Mouse (Mus musculus): ENCODE data around the gene Clasp1. TPM values are rescaled to one million over a fixed set of nuclear protein-coding genes. Genes with fewer than 3 reads are reported as not detected.
A peak's percentile ranks its signal among the peaks of the same experiment; 100 is the strongest.
"Not testable (repeated sequence)": the region's sequence is repeated elsewhere in the genome, so short reads cannot be mapped to it uniquely, and the experiment has no call there.

Gene Clasp1
- total RNA-seq, 2 experiments from 2014 or later: 340 to 344 TPM

DNA sequence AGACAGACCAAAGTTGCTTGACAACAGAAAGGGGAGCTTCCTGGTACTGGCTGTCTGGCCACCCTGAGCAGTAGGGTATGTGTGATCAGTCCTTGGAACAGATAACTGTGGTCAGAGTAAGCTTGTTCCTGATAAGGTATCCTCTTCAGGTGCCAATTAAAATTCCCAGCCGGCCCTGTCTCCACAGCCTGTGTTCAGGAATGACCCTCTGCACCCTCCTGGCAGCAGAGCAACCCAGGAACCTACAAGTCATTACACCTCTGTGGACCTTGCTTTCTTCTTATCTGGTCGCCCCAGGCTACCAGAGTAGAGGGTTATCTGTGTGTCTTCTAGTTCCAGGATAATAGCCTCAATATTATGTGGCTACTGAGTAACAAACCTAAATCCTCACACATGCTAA lies 206.5 kb downstream of the Clasp1 start:
- DNase-seq: no peak

- no peak for DNase-seq
These were observed 208.8 kb downstream of the Clasp1 start for GRCm38 (mm10) chr1:118597475-118598213.

DNA sequence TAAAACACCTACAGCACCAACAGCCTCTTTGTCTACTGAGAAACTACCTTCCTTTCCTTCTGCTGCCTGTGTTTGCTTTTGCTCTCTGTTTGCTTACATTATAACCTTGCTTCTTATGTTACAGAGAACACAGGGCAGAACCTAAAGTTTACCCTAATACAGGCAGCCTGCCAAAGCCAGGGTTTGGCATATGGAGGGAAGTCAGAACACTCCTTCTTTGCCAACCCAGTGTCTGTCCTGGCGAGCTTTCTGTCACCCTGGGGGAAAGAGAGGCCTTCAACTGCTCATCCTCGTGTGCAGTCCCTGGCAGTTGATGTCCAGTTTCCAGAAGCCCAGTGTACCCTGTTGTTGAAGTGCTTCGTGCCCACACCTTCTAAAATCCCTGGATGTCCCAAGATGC lies 209.5 kb downstream of the Clasp1 start:
- no peak for DNase-seq

- no peak for DNase-seq
These were observed 224.8 kb downstream of the Clasp1 start for GRCm38 (mm10) chr1:118613631-118614183.

DNA sequence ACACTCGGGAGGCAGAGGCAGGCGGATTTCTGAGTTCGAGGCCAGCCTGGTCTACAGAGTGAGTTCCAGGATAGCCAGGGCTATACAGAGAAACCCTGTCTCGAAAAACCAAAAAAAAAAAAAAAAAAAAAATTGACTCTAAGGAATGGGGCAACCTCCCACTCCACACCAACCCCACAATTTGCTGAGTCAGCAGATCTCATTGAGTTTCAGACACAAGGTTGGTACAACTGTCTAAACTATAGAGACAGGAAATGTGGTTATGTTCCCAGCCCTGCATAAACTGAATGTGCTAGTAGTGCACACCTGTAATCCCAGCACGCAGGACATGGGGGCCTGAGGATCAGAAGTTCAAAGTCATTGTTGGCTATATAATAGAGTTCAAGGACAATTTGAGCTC lies 232.2 kb downstream of the Clasp1 start:
- DNase-seq: not testable (repeated sequence)

DNA sequence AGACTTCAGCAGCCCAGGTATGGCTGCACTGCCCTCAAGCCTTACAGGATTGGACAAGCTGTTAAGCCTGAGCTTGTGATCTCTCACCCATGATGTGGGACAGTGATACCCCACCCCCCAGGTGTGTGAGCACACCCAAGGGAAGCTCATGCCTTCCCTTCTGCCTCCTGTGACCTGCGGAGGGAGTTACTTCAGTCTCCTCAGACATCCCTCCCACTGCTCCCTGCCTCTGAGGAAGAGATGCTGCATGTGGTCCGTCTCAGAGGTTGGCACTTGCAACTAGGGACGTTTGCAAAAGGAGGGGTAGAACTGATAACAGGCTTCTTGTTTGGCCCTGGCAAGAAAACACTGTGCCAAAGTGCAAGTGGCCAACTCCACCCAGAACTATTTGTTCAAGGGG lies 234.0 kb downstream of the Clasp1 start:
- no peak for DNase-seq

DNA sequence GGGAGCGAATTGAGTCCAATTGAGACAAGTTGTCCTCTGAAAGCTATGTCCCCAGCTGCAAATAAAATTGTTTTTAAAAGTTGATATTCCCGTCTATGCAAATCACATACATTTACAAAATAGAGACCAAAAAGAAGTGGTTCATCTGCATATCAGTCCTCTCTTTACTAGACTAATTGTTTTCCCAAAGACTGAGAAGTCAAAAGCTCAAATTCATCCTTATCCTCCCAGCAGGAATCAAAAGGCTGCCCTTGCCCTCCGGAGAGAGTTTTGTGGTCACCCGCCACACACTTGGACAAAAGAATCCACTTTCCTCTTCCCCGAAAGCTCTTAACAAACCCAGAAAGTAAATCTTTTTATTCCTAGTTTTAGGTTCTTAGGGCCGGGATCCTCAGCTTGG lies 236.6 kb downstream of the Clasp1 start:
- DNase-seq: no peak

DNA sequence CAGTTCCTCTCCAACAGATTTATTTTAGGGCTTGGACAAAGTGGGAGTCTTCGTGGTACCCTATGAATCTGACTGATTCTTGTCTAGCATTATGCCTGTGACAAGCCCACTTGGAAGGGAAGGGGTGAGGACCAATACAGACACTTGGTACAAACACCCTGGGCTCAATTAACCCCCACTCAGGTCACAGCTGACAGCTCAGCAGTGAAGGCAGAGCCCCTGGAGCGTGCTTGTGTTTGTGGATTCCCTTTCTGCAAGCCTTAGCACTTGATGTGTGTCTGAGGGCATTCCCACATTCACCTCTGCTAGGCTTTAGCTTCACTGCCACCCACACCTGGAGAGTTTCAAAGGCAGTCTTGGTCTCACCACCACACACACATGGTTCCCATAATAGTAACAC lies 237.1 kb downstream of the Clasp1 start:
- no peak for DNase-seq

- DNase-seq: no peak
These were observed 237.6 kb downstream of the Clasp1 start for GRCm38 (mm10) chr1:118626452-118626851.

GRCm38 (mm10) chr1:118627781-118628464 lies 239.1 kb downstream of the Clasp1 start, which contains the start of gene Tfcp2l1:
Gene Tfcp2l1 (plus strand): TSS chr1:118627945.
- DNase-seq: peak; percentile 88

DNA sequence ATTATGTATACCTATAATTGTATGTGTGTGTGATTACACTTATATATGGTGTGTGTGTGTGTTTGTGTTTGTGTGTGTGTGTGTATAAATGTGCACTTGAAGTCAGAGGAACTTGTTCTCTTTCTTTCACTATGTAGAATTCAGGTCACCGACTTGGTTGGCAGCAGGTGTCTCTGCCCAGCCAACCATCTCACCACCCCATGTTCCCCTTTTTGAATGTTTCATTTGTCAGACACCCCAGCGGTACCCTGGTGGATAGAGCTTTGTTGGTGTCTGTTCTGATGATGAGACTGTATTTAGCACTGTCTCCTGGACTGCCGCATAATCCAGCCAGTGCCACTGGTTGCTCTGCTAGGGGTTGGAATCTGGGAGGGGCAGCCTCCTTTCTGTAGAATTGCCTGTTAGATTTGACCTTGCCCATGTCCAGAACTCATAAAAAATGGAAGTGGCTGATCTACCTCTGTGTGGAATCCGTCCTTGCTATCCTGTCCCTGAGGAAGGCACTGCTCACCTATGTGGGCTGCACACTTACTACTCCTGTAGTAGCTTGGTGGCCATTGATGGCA lies 244.6 kb downstream of the Clasp1 start:
- no peak for DNase-seq

DNA sequence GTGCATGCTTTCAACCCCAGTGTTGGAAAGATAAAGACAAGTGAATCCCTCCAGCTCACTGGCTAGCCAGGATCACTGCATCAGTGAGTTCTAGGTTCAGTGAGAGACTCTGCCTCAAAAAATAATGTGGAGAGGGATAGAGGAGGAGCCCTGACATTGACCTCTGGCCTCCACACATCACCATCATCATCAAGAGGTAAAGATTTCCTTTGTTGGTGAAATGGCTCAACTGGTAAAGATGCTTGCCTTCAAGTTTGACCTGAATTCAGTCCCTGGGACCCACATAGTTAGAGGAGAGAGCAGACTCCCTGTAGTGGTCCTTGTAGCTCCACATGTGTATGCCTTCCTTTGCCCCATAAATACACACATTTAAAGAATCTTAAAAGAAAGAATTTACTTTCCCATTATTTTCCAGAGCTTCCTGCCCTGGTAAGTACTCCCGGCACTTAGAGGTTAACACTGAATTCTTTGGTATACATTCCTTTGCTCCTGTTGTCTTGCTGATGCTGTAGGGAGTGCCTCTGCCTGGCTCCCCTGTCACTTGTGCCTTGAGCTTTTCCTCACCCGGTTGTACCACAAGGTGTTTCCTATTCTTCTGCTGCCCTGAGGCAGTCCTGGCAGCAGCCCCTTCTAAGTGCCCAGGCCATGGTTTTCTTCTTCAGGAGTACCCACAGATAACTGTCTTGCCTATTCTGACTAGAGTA lies 253.6 kb downstream of the Clasp1 start:
- DNase-seq: no peak

- no peak for DNase-seq
These were observed 254.5 kb downstream of the Clasp1 start for GRCm38 (mm10) chr1:118643138-118643979.

DNA sequence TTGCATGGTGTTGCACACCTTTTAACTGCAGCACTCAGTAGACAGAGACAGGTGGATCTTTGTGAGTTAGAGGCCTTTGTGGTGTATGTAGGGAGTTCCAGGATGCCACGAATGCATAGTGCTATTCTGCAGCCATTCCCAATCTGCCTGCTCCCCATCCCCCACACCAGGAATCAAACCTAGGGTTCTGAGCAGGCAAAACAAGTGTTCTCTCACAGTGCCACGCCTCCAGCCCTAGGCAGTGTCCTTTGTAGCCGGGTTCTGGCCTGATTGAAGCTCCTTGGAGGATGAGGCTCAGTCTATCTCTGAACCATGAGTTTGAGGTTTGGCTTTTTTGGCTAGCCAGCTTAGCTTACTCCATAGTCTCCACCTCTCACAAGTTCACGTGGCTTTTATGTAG lies 256.8 kb downstream of the Clasp1 start:
- DNase-seq: no peak

DNA sequence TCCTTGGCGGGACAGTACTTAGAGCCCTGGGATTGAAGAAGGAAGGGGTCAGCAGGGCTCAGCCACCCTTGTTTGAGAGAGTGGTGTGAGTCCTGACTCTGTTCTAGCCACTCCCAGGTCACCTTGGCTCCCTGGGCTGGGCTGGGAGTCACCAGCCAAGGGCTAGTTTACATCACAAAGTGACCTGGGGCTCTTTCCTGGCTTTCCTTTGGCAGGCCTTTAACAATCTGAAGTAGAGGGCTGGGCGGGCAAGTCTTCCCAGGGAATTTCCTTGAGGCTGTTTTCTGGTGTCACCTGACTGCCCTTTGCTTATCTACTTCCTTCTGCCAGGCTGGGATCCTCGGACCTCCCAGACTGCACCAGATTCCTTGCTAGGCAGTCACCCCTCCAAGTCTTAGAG lies 259.2 kb downstream of the Clasp1 start:
- no peak for DNase-seq

- no peak for DNase-seq
These were observed 261.3 kb downstream of the Clasp1 start for GRCm38 (mm10) chr1:118649933-118650770.

- DNase-seq: no peak
These were observed 261.9 kb downstream of the Clasp1 start for GRCm38 (mm10) chr1:118650771-118651080.

- DNase-seq: no peak
These were observed 269.9 kb downstream of the Clasp1 start for GRCm38 (mm10) chr1:118658716-118659115.

DNA sequence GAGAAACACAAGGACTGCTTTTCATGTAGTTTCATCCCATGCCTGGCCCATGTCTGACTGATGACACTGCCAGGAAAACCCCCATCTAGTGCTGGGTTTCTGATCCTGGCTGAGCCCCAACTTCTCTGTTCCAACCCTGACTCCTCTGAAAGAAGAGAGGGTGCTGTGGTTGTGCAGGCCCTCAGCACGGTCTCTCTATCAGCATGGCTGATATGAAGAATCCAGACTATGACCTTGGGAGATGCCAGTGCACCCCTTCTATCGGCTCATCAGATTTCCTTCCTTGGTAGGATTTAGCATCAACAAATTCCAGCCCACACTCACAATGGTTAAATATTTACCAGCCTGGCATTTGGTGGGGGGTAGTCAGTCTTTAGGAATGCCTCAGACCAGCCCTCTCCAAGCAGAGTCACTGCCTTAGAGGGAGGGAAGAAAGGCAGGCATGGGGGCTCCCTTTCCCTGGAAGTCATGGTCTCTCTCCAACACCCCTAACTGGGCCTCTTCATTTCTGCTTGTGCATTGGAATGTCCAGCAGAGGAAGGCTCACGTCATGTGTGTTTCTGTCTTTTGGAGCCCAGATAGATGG lies 272.1 kb downstream of the Clasp1 start:
- no peak for DNase-seq
